Mouse (Mus musculus): ENCODE results near the gene Msh5.

DNA sequence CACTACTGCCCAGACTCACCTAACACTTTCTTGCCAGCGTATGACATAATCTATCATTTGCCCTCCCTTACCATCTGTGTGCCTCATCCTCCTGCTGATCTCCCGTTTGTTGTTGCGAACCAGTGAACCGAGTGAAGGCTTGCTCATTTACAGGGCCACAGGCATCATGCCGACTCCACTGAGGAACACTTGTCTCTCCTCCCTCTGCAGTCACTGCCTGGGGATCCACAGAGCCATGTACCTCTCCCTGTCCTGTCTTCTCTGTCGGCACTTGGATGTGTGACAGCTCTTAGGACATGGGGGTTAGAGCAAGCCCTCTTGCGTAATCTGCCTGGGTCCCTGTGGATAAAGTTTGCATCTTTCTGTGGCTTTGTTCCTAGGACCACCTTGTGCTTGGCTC, 37.0 kb downstream of the Msh5 start:
- no peak for TF ChIP-seq CTCF (IDR thresholded peaks at IDR 0.05; ENCODE audit: insufficient read depth, low read length)
- no peak for TF ChIP-seq POLR2A (IDR thresholded peaks at IDR 0.05; ENCODE audit: borderline replicate concordance, extremely low read depth, low read depth, low read length)
